Mouse (Mus musculus): ENCODE results near the gene Secisbp2. TPM values are rescaled to one million over a fixed set of nuclear protein-coding genes. Genes with fewer than 3 reads are reported as not detected.

The Secisbp2 gene
- total RNA-seq, 2 experiments from 2014 or later, result 18.7 to 19.1 TPM

DNA sequence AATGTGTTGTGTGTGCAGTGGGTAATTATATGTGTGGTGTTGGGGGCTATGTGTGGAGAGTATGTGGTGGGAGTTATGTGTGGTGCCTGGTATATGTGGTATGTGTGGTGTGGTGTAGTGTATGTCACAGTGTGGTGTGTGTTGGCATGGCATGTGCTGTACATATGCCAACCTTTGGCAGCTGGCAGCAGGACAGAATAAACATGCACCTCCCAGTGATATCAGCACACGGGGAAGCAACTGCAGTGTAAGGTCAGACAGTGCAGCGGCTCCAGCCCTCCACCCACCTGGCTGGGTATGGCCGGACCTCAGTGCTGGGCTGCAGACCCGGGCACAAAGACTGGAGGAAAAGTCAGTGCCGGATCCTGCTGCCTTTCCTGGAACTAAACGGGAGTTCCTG, 46.0 kb downstream of the Secisbp2 start:
- H3K27ac ChIP-seq, result no peak overlapping the region
- no peak for TF ChIP-seq CTCF (IDR thresholded peaks at IDR 0.05)
- no peak for DNase-seq (ENCODE audit: extremely low spot score in 1 of 2, low spot score in 2 of 2)
- intact Hi-C loops (cut with DNase I), result no loop called here
- H3K4me3 ChIP-seq, result no peak overlapping the region

DNA sequence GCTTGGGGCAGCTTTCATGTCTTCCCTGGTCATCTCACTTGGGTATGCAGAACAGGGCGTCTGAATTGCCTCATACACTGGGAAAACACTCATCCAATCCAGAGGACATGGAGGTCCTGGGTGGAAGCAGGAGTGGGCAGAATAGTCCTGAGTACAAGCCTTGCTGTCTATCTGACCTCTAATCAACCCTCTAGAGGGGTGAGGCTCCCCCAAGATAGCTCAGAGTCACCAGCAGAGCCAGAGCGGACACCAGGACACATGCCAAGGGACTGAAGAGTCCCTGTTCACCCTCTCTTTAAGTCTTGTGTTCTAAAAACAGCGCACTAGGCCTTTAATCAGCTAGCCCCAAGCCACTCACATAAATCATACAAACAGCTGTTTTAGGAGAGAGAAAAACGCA, 46.4 kb downstream of the Secisbp2 start:
- no peak overlapping the region for H3K4me3 ChIP-seq
- no peak overlapping the region for H3K27ac ChIP-seq
- DNase-seq (ENCODE audit: extremely low spot score in 1 of 2, low spot score in 2 of 2), result no peak
- intact Hi-C loops (cut with DNase I), result no loop called here
- no peak for TF ChIP-seq CTCF (IDR thresholded peaks at IDR 0.05)

DNA sequence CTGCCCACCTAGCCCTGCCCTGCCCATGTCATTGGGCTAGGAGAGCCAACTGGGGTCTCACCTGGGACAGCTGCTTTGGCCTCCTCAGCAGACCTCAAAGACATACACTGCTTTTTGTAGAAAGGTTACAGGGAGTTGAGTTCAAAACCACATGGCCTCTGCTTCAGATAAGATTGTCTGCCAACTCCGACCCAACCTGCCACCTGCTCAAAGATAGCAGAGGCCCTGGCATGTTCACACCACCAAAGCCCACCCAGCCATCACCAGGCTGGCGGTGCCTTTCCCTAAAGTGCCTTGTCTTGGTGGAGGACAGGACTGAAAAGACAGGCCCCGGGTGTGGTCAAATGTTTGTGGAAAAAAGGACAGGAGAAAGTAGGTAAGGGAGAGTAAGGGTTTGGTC, 46.8 kb downstream of the Secisbp2 start:
- no peak for TF ChIP-seq CTCF (IDR thresholded peaks at IDR 0.05)
- no peak for DNase-seq (ENCODE audit: extremely low spot score in 1 of 2, low spot score in 2 of 2)
- Histone ChIP-seq H3K27ac (no peak overlapping the region), H3K4me3 (no peak overlapping the region)
- intact Hi-C loops (cut with DNase I), result no loop called here

DNA sequence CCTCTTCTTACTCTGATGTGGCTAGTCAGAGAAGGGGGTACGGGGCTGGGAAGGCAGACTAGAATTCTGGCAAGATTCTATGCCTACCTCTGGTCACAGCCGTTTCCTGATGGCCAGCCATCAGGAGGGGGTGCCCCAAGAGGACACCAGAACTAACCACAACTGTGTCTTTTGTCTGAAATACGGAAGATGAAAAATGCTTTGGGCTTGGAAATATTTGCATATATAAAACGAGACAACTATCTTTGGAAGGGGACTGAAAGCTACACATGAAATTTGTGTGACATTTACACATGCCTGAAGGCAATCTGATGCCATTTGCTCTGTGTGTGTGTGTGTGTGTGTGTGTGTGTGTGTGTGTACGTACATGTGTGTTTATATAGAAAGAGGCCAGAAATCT, 52.4 kb downstream of the Secisbp2 start:
- TF ChIP-seq CTCF (IDR thresholded peaks at IDR 0.05), result no peak
- DNase-seq (ENCODE audit: extremely low spot score in 1 of 2, low spot score in 2 of 2), result no peak
- intact Hi-C loops (cut with DNase I), result no loop called here
- no peak overlapping the region for H3K4me3 ChIP-seq
- no peak overlapping the region for H3K27ac ChIP-seq

DNA sequence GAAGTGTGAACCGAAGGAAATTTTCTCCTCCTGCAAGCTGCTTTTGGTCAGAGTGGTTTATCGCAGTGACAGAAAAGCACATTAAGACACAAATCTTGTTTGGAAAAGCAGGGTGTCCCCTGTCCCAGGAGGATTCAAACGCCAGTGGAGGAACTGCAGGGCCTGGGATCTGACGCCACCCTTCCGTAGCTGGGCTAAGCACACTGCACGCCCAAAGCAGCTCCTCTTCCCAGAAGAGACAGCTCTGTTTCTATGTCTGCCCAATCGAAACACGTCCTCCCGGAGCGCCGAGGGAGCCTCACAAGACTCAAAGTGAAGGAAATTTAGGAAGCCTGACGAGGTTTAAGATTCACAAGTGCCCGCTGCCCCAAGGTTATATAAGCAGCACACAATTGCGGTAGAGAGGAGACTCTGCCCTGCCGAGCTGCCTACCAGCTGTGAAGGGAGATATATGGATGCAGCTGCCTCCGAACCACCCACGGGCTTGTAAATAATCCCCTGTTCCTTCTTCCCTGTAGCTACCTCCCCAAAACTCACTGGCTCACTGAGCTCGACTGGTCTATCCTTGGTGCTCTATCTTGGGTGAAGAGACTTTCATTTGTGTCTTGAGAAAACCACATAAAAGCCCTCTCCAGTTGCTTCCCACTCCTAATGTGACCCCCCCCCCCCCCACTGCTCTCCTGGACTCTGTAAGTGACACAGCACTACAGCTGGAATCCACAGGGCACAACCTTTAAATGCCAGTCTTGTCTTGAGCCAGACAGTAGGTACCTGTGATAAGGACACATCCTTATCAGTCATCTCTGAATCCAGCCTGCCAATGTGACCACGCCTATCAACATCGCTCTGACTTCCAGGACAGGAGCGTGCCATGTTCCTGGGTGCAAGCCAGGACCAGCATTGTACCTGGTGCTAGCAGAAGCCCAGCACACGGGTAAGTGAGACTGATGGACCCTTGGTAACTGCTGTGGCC, 54.7 kb downstream of the Secisbp2 start:
- intact Hi-C loops (cut with DNase I), result no loop called here
- Histone ChIP-seq H3K4me3 (no peak overlapping the region), H3K27ac (peak overlapping the region; percentile 48)
- DNase-seq (ENCODE audit: extremely low spot score in 1 of 2, low spot score in 2 of 2), result no peak
- TF ChIP-seq CTCF (IDR thresholded peaks at IDR 0.05), result no peak

DNA sequence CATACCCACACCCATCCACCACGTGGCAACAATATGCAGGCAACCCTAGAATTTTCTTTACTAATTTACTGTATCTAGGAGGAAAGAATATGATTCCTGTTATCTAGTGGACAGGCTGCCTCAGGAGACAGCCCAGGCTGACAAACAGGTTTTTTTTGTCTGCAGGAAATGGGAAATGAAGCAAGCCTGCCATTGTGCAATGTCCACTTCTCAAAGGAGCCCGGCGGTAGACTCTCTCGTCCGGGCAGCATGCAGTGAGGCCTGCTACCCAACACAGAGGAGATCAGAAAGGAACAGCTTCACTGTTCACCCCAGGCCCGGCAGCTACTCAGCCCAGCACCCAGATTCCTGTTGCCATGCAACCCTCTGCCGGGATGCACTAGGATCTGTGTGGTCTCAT, 59.2 kb downstream of the Secisbp2 start:
- Histone ChIP-seq H3K4me3 (no peak overlapping the region), H3K27ac (no peak overlapping the region)
- intact Hi-C loops (cut with DNase I), result no loop called here
- no peak for DNase-seq (ENCODE audit: extremely low spot score in 1 of 2, low spot score in 2 of 2)
- no peak for TF ChIP-seq CTCF (IDR thresholded peaks at IDR 0.05)

DNA sequence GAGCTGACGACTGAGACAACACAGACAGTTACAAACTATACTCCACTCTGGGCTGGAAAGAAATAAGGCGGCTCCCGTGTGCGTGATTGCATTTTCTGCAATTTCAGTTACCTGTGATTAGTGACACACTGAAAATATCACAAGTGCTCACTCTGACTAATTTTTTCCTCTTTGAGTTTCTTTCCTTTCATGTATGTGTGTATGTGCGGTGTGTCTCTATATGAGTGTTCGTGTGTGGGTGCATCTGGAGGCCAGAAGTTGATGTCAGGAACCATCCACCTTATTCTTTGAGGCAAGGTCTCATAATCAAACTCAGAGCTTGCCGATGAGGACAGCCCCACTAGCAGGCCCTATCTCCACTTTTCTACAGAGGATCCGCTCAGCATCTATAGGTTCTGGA, 60.5 kb downstream of the Secisbp2 start:
- no peak for TF ChIP-seq CTCF (IDR thresholded peaks at IDR 0.05)
- intact Hi-C loops (cut with DNase I), result no loop called here
- no peak for DNase-seq (ENCODE audit: extremely low spot score in 1 of 2, low spot score in 2 of 2)
- Histone ChIP-seq H3K27ac (no peak overlapping the region), H3K4me3 (no peak overlapping the region)

DNA sequence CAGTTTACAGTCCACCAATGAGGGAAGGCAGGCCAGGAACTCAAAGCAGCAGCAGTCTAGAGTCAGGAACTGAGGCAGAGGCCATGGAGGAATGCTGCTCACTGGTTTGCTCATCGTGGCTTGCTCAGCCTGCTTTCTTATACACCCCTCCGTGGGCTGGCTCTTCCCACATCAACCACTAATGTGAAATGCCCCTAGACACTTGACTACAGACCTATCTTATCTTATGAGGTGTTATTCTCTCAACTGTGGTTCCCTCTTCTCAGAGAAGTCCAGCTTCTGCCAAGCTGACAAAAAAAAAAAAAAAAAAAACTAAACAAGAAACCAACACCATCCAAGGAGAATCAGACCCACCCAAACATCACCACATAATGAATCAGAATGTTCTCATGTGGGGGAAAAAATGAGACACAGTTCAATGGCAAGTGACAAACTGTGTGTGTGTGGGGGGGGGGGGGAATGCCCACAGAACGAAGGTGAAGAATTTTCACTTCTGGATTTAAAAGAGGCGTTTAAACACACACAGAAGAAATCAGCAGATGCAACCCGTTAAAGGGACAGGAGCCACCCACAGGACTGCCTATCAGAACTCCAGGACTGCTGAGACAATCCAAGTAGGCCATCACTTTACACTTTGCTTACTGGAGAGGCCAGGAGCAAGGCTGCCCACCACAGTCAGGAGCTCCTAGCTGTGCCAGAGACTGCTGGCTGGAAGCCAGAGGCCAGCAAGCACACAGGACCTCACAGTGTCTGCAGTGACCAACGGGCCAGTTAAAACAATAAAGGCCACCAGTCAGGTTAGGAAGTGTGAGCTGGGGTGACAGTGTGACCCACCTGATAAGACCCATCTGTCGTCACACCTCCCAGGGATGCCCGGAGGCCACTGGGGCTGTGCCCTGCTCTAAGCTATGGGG, 65.1 kb downstream of the Secisbp2 start:
- Histone ChIP-seq H3K27ac (no peak overlapping the region), H3K4me3 (no peak overlapping the region)
- DNase-seq (ENCODE audit: extremely low spot score in 1 of 2, low spot score in 2 of 2), result no peak
- no peak for TF ChIP-seq CTCF (IDR thresholded peaks at IDR 0.05)
- intact Hi-C loops (cut with DNase I), result no loop called here

DNA sequence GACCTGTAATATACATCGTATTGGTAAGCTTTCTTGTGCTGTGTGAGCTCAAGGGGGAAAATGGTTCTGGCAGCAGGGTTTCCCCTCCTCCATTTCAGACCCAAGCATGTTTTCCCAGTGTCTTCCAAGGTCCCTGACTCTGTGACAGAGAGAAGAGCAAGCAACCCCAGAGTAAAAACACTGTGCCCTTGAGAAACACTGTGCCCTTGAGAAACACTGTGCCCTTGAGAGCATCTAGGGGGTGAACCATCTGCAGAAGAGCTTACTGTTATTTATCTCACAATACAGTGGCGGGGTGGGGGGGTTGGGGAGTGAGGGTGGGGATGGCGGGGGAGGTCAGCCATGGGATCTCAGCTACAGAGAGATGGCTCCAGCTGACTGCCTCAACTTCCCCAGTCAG, 67.8 kb downstream of the Secisbp2 start:
- Histone ChIP-seq H3K4me3 (no peak overlapping the region), H3K27ac (no peak overlapping the region)
- TF ChIP-seq CTCF (IDR thresholded peaks at IDR 0.05), result no peak
- DNase-seq (ENCODE audit: extremely low spot score in 1 of 2, low spot score in 2 of 2), result no peak
- intact Hi-C loops (cut with DNase I), result no loop called here

DNA sequence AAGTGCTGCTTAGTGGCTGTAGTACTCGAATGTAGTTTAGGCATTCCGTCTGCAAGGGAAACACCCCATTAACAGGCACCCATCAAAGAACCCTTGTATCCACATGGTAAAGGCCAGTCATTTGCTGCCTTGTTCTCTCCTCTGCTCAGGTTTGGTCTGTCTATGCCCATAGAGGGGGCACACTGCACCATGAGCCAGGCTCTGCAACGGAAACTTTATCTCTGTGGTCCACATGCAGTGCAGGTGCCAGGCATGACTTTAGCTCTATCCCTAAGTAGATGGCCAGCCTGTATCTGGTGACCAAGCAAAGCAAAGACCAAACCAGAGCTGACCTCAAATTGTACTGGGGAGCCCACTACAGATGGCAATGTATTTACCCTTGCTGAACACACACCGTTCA, 69.1 kb downstream of the Secisbp2 start:
- TF ChIP-seq CTCF (IDR thresholded peaks at IDR 0.05), result no peak

DNA sequence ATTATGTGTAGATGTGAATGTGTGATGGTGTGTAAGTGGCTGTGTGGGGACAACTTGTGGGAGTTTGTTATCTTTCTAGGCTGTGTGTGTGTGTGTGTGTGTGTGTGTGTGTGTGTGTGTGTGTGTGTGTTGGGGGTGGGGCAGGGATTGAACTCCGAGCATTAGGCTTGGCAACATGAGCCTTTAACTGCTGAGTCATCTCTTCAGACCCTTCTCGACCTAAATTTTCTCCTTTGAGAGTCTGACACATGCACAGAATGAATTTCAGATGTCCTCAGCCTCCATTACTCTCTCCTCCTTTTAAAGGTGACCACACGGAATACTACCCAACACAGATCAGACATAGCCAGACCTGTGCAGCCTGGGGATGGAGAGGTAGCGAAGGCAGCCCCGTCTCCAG, 71.6 kb downstream of the Secisbp2 start:
- no peak overlapping the region for H3K27ac ChIP-seq
- intact Hi-C loops (cut with DNase I), result no loop called here
- TF ChIP-seq CTCF (IDR thresholded peaks at IDR 0.05), result no peak
- no peak overlapping the region for H3K4me3 ChIP-seq
- DNase-seq (ENCODE audit: extremely low spot score in 1 of 2, low spot score in 2 of 2), result no peak

More for the DNA sequence above, 69.1 kb downstream of the Secisbp2 start:
- DNase-seq (ENCODE audit: extremely low spot score in 1 of 2, low spot score in 2 of 2), result no peak
- Histone ChIP-seq H3K4me3 (no peak overlapping the region), H3K27ac (no peak overlapping the region)
- intact Hi-C loops (cut with DNase I), result no loop called here

DNA sequence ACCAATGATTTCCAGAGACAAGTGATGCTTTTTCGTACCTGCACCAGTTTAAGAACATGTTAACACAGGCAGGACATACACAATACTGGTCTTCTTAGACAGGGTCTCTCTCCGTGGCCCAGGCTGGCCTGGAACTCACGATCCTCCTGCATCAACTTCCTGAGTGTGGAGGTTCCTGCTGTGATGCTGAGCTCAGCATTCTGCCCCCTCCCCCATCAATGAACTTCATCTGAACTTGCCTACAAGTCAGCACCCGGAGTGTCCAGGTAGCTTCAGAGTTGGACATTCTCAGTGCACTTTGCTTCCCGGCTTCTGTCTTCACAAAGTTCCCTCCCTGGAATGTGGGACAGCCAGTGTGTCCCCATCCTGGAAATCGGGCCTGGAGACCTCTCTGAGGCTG, 73.1 kb downstream of the Secisbp2 start:
- H3K4me3 ChIP-seq, result no peak overlapping the region
- TF ChIP-seq CTCF (IDR thresholded peaks at IDR 0.05), result no peak

More for the DNA sequence above, 73.1 kb downstream of the Secisbp2 start:
- no peak overlapping the region for H3K27ac ChIP-seq
- intact Hi-C loops (cut with DNase I), result no loop called here
- DNase-seq (ENCODE audit: extremely low spot score in 1 of 2, low spot score in 2 of 2), result no peak

All from left cerebral cortex, adult 2 months (tissue).